ENCODE assay signal across 8 mouse cellular contexts in the genomic region with DNA sequence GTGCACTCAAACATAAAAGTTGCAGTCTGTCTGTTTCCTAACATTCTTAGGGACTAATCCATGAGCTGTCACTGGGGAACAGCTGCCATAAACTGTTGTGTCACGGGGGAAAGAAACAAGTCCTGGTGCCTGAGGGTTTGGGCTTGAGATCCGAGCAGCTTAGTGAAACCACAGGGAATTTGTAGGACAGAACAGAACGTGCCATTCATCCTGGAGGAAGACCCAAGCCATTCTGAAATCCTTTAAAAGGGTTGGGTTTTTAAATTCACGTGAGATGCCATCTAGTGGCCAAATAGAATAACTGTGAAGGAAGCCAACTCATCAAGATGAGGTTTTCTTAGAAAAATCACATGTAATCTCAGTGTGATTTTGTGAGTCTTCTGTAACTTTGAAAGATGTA. TPM values are rescaled to one million over a fixed set of nuclear protein-coding genes. Genes with fewer than 3 reads are reported as not detected.
A peak's percentile ranks its signal among the peaks of the same experiment; 100 is the strongest.
DNase-seq lines count a peak whose midpoint lies in the region; ATAC-seq and TF ChIP-seq lines count a peak whose summit lies in the region.

No protein-coding gene starts in this region.

- intact Hi-C loops in left cerebral cortex, postnatal 14 days (cut with DNase I), result loop anchor here (5.0 to 10.0 kb wide), 3 partner anchors 275 to 647 kb away; a partner anchor contains a TSS

- peak; percentile 38; the same call in 1 of the 2 replicates for TF ChIP-seq CTCF in cerebellum, adult 2 months (IDR thresholded peaks at IDR 0.05; ENCODE audit: borderline replicate concordance, insufficient read depth, low read depth, low read length)

- no peaks in the 10 kb centered on the region for H3K4me1 ChIP-seq in cerebellum, adult 2 months (ENCODE audit: control insufficient read depth, insufficient read depth, low read length)

- WGBS in cerebellum, adult 2 months, result 2% methylated on average over 4 of the region's 4 CpGs

- no peak overlapping the region for H3K27ac ChIP-seq in cerebellum, adult 2 months (ENCODE audit: insufficient read depth, low read length)

- ATAC-seq in cerebellum, adult (ENCODE audit: insufficient number of reproducible peaks, low FRiP score, low TSS enrichment), result peak; percentile 52
- ATAC-seq in inflammation-experienced regulatory T-cells, adult 6 months, result peak; percentile 35

- no peak overlapping the region for H3K4me3 ChIP-seq in cerebellum, adult 2 months (replicated peaks; ENCODE audit: insufficient read depth, low read depth, low read length)

- no peak for TF ChIP-seq POLR2A in cerebellum, adult 2 months (IDR thresholded peaks at IDR 0.05; ENCODE audit: borderline replicate concordance, insufficient read depth, low read length)

- DNase-seq in cerebellum, postnatal 4 days (ENCODE audit: low spot score in 2 of 2), result no peak
- DNase-seq in left cerebral cortex, postnatal 14 days (ENCODE audit: low spot score in 2 of 2), result peak; percentile 51 to 68
- DNase-seq in left cerebral cortex, adult 8-10 months (ENCODE audit: low spot score in 2 of 2), result no peak
- peak; percentile 22 to 37 for DNase-seq in cerebellum, adult 2 months
- peak; percentile 29 for DNase-seq in yolk sac, embryonic 10.5 days (ENCODE audit: low spot score)
- no peak for DNase-seq in spleen, postnatal 10 days (ENCODE audit: low spot score in 2 of 2)

- no peaks in the 10 kb centered on the region for H3K27me3 ChIP-seq in cerebellum, adult 2 months (ENCODE audit: control insufficient read depth, insufficient read depth, low read length)

RNA-seq across cellular contexts. Expression of a gene that starts 58.5 kb away (rescaled TPM):
- 10 to 100 TPM; 90.1 to 93.8 TPM for total RNA-seq in left cerebral cortex, postnatal 14 days (2021)
- 100 to 1,000 TPM in 1 of 4 experiments, 10 to 100 TPM in 3; 92.7 to 101 (median 97.1) TPM for total RNA-seq in left cerebral cortex, adult 8-10 months (2022)
- polyA plus RNA-seq in cerebellum, adult 2 months (2012; rRNA removed), result 63.0 and 71.1 TPM in 2 replicates
- polyA plus RNA-seq in inflammation-experienced regulatory T-cells, adult 6 months (2017; shearing (Covaris generic)), result 1 to 10 TPM; 2.8 to 5.3 (median 3.6) TPM

Comparison
In these comparisons a context has a peak if more than half of its experiments do, and no peak if none do; other contexts are left out.
1. DNase-seq: peak in left cerebral cortex, postnatal 14 days (2 of 2), cerebellum, adult 2 months (2 of 2) and yolk sac, embryonic 10.5 days (single experiment); none in cerebellum, postnatal 4 days (0 of 2), left cerebral cortex, adult 8-10 months (0 of 2) and spleen, postnatal 10 days (0 of 2).